9 mouse cellular contexts compared by ENCODE assay signal in the genomic region with DNA sequence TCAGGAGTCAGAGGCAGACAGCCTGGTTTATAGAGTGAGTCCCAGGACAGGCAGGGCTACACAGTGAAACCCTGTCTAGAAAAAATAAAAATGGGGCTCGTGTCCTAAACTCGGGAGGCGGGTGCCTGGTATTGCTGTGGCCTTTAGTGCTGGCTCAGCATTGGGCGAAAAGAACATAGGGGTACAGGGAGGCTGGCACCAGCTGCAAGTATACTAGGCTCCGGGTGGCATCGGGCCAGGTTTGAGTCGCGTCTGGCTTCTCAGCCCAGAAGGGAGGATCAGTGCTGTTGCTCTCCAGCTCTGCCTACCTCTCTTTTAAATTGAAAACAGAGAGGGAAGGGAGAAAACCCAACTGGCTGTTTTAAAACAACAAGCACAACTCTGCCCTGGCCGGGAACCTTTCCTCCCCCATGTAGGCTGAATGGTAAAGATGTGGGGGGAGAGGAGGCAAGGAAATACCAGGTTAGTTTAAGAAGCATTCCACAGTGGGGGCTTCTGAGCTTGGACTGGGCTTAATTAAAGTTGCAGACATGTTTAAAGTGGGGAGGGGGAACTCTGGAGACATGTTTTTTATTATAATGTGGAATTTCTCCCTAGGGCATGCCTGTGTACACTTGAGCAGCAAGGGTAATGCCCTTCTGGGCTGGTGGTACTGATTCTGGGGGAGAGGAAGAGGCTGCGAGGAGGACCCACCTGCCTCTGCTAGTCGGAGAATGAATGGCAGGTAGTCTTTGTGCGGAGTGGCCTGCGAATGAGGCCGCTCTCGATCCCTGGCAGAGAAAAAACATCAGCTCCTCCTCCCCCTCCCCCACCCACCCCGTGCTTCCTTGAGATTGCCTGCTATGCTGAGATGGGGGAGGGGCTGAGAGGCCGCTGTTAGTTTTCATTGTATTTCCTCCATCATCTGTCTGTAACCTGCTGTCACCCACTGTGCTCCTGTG. TPM values are rescaled to one million over a fixed set of nuclear protein-coding genes. Genes with fewer than 3 reads are reported as not detected.
DNase-seq lines count a peak whose midpoint lies in the region; ATAC-seq and TF ChIP-seq lines count a peak whose summit lies in the region.
"Had no signal": no experiment of that assay in that cellular context is flagged by ENCODE, and none has a peak within 500 bp of the region (broad histone marks: within the 10 kb centered on the region; RNA-seq: fewer than 3 reads in every experiment).

No protein-coding gene starts in this region.

- no peak for ATAC-seq in megakaryocyte, adult 5-6 weeks (ENCODE audit: poor library complexity, severe bottlenecking)
- ATAC-seq in lung, embryonic 15.5 days (ENCODE audit: borderline replicate concordance, extremely low read depth, low FRiP score, low TSS enrichment): peak; percentile 63

- no peaks in the 10 kb centered on the region for H3K27me3 ChIP-seq in megakaryocyte, embryonic 14.5 days (replicated peaks)
- H3K27me3 ChIP-seq in lung, embryonic 15.5 days: peaks cover 9% of the 10 kb centered on the region
- H3K27me3 ChIP-seq: CH12.LX had no signal

- peak overlapping the region; percentile 70 for H3K4me3 ChIP-seq in megakaryocyte, embryonic 14.5 days (replicated peaks)
- H3K4me3 ChIP-seq in layer of hippocampus, adult 2 months: no peak overlapping the region; the same call in 1 of the 2 replicates
- no peak overlapping the region for H3K4me3 ChIP-seq in lung, embryonic 15.5 days

- TF ChIP-seq CTCF in layer of hippocampus, adult 2 months (conservative IDR thresholded peaks at IDR 0.05): no peak

- H3K36me3 ChIP-seq in megakaryocyte, embryonic 14.5 days (replicated peaks; ENCODE audit: low read length): no peaks in the 10 kb centered on the region
- no peaks in the 10 kb centered on the region for H3K36me3 ChIP-seq in lung, embryonic 15.5 days

- no peaks in the 10 kb centered on the region for H3K9me3 ChIP-seq in megakaryocyte, embryonic 14.5 days
- H3K9me3 ChIP-seq in lung, embryonic 15.5 days: no peaks in the 10 kb centered on the region

- H3K4me2 ChIP-seq in lung, embryonic 15.5 days: peak overlapping the region; percentile 14; the same call in 1 of the 2 replicates

- H3K9ac ChIP-seq in lung, embryonic 15.5 days: no peak overlapping the region

- 27% methylated on average over 17 of the region's 17 CpGs for whole genome bisulfite sequencing in lung, embryonic 15.5 days

- H3K4me1 ChIP-seq in megakaryocyte, embryonic 14.5 days: peaks cover 78% of the 10 kb centered on the region
- H3K4me1 ChIP-seq in lung, embryonic 15.5 days: peaks cover 50% of the 10 kb centered on the region

- no peak overlapping the region; the same call in 1 of the 2 replicates for H3K27ac ChIP-seq in layer of hippocampus, adult 2 months
- H3K27ac ChIP-seq in lung, embryonic 15.5 days: peak overlapping the region; percentile 54

- DNase-seq in forelimb bud, embryonic 11.5 days (ENCODE audit: low read depth, low spot score): peak; percentile 80
- peak; percentile 80 for DNase-seq in heart, postnatal 4 days
- DNase-seq in layer of hippocampus, adult 2 months (ENCODE audit: low spot score in 2 of 2): peak; percentile 67 to 72
- peak; percentile 54 for DNase-seq in retina, embryonic 14.5 days (ENCODE audit: low spot score)
- DNase-seq in c-Kit-positive CD71-positive TER-119-positive erythroid progenitor cells, embryonic 14.5 days (ENCODE audit: low spot score): no peak

RNA-seq across cellular contexts. Expression of gene Abca4, which starts 3.9 kb away (rescaled TPM):
- polyA plus RNA-seq in megakaryocyte, embryonic 14.5 days (2012; ENCODE audit: insufficient read depth, low replicate concordance): 29.2 and 35.1 TPM in 2 replicates
- 0.91 and 1.4 TPM in 2 replicates for total RNA-seq in megakaryocyte, adult 5-6 weeks (2015)
- 0.57 and 0.92 TPM in 2 replicates for total RNA-seq in megakaryocyte, adult 5-6 weeks (2017)
- 1 to 10 TPM; 7.8 to 8.7 TPM for total RNA-seq in heart, postnatal 4 days (2021)
- 1 to 10 TPM in 1 of 2 experiments, under 1 TPM in 1; 0.96 to 1.7 TPM for total RNA-seq in layer of hippocampus, adult 2 months (2021)
- polyA plus RNA-seq in lung, embryonic 15.5 days (2015; fragmentation: Nextera tagmentation; extraction: Ambion mirVana): 1.3 and 1.5 TPM in 2 replicates
